Mouse (Mus musculus) kidney, adult 18-20 months (tissue): ENCODE data around the gene Slc27a4.

Source experiments
- DNase-seq: peaks from one replicate; pipeline ENCODE4 v3.0.0; 2021

Slc27a4 gene

GRCm38 (mm10) chr2:29820025-29820817 lies 17.8 kb downstream of the Slc27a4 start, which contains the start of gene Urm1:
Urm1 (plus strand) TSS chr2:29820075.
- peak; percentile 63 for DNase-seq

GRCm38 (mm10) chr2:29826318-29826925 lies 24.0 kb downstream of the Slc27a4 start:
- no peak for DNase-seq

GRCm38 (mm10) chr2:29826926-29827708 lies 24.7 kb downstream of the Slc27a4 start:
- peak; percentile 96 for DNase-seq

- DNase-seq = no peak
Measured at GRCm38 (mm10) chr2:29827709-29828024, 25.2 kb downstream of the Slc27a4 start.

- no peak for DNase-seq
Measured at GRCm38 (mm10) chr2:29831106-29831505, 28.7 kb downstream of the Slc27a4 start.

- no peak for DNase-seq
Measured at GRCm38 (mm10) chr2:29833796-29834195, 31.4 kb downstream of the Slc27a4 start.

GRCm38 (mm10) chr2:29835391-29835899 lies 33.0 kb downstream of the Slc27a4 start:
- DNase-seq = no peak

GRCm38 (mm10) chr2:29839460-29839859 lies 37.0 kb downstream of the Slc27a4 start:
- no peak for DNase-seq

- no peak for DNase-seq
Measured at GRCm38 (mm10) chr2:29843231-29844105, 41.0 kb downstream of the Slc27a4 start.

GRCm38 (mm10) chr2:29844115-29844514 lies 41.7 kb downstream of the Slc27a4 start:
- no peak for DNase-seq

GRCm38 (mm10) chr2:29844661-29845060 lies 42.2 kb downstream of the Slc27a4 start:
- DNase-seq = no peak

- no peak for DNase-seq
Measured at GRCm38 (mm10) chr2:29845636-29846035, 43.2 kb downstream of the Slc27a4 start.

- DNase-seq = no peak
Measured at GRCm38 (mm10) chr2:29846061-29846853, 43.8 kb downstream of the Slc27a4 start.

GRCm38 (mm10) chr2:29846911-29847310 lies 44.5 kb downstream of the Slc27a4 start:
- no peak for DNase-seq

- DNase-seq = no peak
Measured at GRCm38 (mm10) chr2:29849041-29849440, 46.6 kb downstream of the Slc27a4 start.

- no peak for DNase-seq
Measured at GRCm38 (mm10) chr2:29849841-29850480, 47.5 kb downstream of the Slc27a4 start.

GRCm38 (mm10) chr2:29852957-29853485 lies 50.6 kb downstream of the Slc27a4 start:
- no peak for DNase-seq

GRCm38 (mm10) chr2:29853736-29854135 lies 51.3 kb downstream of the Slc27a4 start:
- DNase-seq = no peak

- no peak for DNase-seq
Measured at GRCm38 (mm10) chr2:29855585-29856210, 53.3 kb downstream of the Slc27a4 start.
